Mouse (Mus musculus): ENCODE measurements around the gene Fthl17c. TPM values are rescaled to one million over a fixed set of nuclear protein-coding genes. Genes with fewer than 3 reads are reported as not detected.

The Fthl17c gene
- polyA plus RNA-seq (2012; rRNA removed), result not detected in 2 replicates

DNA sequence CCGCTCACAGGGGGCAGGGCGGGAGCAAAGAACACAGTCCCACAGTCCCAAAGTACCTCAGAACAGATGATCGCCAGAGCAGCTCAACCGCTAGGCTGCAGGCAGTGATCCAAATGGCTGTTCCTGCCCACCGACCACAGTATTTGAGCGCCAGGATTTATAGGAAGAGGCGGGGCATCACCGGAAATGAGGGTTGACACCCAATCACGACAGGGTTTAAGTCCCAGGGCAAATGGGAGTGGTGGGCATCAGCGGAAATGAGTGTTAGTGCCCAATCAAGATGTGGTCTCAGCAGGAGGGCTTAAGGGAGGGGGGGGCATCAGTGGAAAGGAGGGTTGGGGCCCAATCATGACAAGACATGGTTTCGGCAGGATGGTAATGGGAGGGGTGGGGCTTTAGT, at the start of gene Fthl17c:
Gene Fthl17c (minus strand): TSS at position 101 of the 400 bp plus-strand sequence.

GRCm38 (mm10) chrX:8986655-8987054, 10.3 kb upstream of the Fthl17c start, which contains the start of gene Fthl17d:
Gene Fthl17d (minus strand): TSS chrX:8986755.

DNA sequence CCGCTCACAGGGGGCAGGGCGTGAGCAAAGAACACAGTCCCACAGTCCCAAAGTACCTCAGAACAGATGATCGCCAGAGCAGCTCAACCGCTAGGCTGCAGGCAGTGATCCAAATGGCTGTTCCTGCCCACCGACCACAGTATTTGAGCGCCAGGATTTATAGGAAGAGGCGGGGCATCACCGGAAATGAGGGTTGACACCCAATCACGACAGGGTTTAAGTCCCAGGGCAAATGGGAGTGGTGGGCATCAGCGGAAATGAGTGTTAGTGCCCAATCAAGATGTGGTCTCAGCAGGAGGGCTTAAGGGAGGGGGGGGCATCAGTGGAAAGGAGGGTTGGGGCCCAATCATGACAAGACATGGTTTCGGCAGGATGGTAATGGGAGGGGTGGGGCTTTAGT, 13.5 kb downstream of the Fthl17c start, which contains the start of gene Fthl17b:
Gene Fthl17b (minus strand): TSS at position 101 of the 400 bp plus-strand sequence.

Other genes with a start within 250 kb of the Fthl17c start
- not detected in 2 replicates for gene Ssx9, start 228.1 kb downstream of the Fthl17c start, polyA plus RNA-seq (2012; rRNA removed)
- not detected in 2 replicates for gene Ssxb5, start 172.9 kb downstream of the Fthl17c start, polyA plus RNA-seq (2012; rRNA removed)
- gene Gm6592, start 132.6 kb downstream of the Fthl17c start, polyA plus RNA-seq (2012; rRNA removed), result not detected in 2 replicates
- gene Gm5751, start 102.3 kb downstream of the Fthl17c start, polyA plus RNA-seq (2012; rRNA removed), result not detected in 2 replicates
- 0.12 and 0.17 TPM in 2 replicates for gene B630019K06Rik, start 84.2 kb downstream of the Fthl17c start, polyA plus RNA-seq (2012; rRNA removed)
- not detected in 2 replicates for gene Fthl17b, start 13.6 kb downstream of the Fthl17c start, polyA plus RNA-seq (2012; rRNA removed)
- gene Fthl17d, start 10.2 kb upstream of the Fthl17c start, polyA plus RNA-seq (2012; rRNA removed), result not detected in 2 replicates
- not detected in 2 replicates for gene Fthl17e, start 56.9 kb upstream of the Fthl17c start, polyA plus RNA-seq (2012; rRNA removed)
- gene Fthl17f, start 86.5 kb upstream of the Fthl17c start, polyA plus RNA-seq (2012; rRNA removed), result not detected in 2 replicates
- gene 4930402K13Rik, start 128.0 kb upstream of the Fthl17c start, polyA plus RNA-seq (2012; rRNA removed), result not detected in 2 replicates
- 0.06 and 0.07 TPM in 2 replicates for gene Lancl3, start 223.3 kb upstream of the Fthl17c start, polyA plus RNA-seq (2012; rRNA removed)

All from liver, embryonic 14 days (tissue).